In the genomic region with DNA sequence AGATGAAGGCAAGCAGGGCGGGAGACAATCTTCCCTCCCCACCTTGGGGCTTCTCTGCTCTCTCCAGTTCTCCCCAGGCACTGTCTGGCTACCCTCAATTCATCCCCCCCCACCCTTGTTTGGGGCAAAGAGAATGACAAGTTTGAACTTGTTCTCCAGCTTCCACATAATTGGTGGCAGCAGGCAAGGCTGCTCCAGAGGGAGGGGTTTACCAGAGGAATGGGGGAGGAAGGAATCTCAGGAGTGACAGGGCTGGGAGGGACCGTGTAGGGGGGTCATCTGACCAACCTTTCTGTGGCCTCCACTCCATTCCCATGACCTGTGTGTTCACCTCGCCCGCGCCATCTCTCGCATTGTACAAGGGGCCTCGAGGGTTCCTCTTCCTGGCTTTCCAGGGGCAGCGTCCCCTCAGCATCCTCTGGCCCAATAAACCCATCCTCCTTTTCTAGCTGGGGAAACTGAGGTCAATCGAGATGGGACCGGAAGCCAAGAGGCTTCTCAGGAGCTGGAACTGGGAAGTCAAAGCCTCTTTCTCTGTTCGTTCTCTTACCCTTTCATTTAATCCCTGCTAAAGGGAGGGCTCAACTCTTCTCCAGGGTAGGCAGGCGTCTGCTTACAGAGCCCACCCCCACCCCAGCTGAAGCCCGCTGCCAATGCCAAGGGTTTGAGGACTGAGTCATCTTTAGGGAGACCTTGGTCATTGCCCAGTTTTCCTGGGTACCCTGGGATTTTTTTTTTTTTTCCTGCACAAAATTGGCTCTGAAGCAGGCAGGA, we compare ENCODE assay signal across 11 mouse cellular contexts. TPM values are rescaled to one million over a fixed set of nuclear protein-coding genes. Genes with fewer than 3 reads are reported as not detected.
DNase-seq lines count a peak whose midpoint lies in the region; ATAC-seq and TF ChIP-seq lines count a peak whose summit lies in the region.
"Had no signal": no experiment of that assay in that cellular context is flagged by ENCODE, and none has a peak within 500 bp of the region (broad histone marks: within the 10 kb centered on the region; RNA-seq: fewer than 3 reads in every experiment).

No protein-coding gene starts in this region.

- WGBS in stomach, embryonic 16.5 days = 42% methylated on average over 13 of the region's 13 CpGs
- WGBS in stomach, postnatal 0 days = 45% methylated on average over 13 of the region's 13 CpGs
- 14% methylated on average over 13 of the region's 13 CpGs for WGBS in forebrain, embryonic 10.5 days
- 22% methylated on average over 13 of the region's 13 CpGs for WGBS in limb, embryonic 13.5 days
- 48% methylated on average over 13 of the region's 13 CpGs for WGBS in intestine, embryonic 16.5 days

- intact Hi-C loops in gastrocnemius, adult 2 months (cut with DNase I) = no loop called here

- DNase-seq in stomach, postnatal 0 days (ENCODE audit: low spot score) = no peak
- peak; percentile 38 for DNase-seq in forebrain, embryonic 10.5 days (ENCODE audit: extremely low spot score, low spot score)
- no peak for DNase-seq in cerebellum, postnatal 14 days
- no peak for DNase-seq in gastrocnemius, adult 2 months
- DNase-seq: cerebellum, postnatal 25 days; gastrocnemius, postnatal 25 days; kidney, adult 11 months had no signal

- H3K9ac ChIP-seq in stomach, embryonic 16.5 days (ENCODE audit: low read length) = no peak overlapping the region
- no peak overlapping the region for H3K9ac ChIP-seq in stomach, postnatal 0 days (ENCODE audit: low read length)
- H3K9ac ChIP-seq in limb, embryonic 13.5 days = peak overlapping the region; percentile 87; the same call in 1 of the 2 replicates
- H3K9ac ChIP-seq in intestine, embryonic 16.5 days (ENCODE audit: low read depth, low read length) = no peak overlapping the region
- H3K9ac ChIP-seq: stomach, embryonic 15.5 days had no signal

- no peak for TF ChIP-seq EP300 in stomach, postnatal 0 days (optimal IDR thresholded peaks at IDR 0.05)

- no peaks in the 10 kb centered on the region for H3K9me3 ChIP-seq in stomach, embryonic 16.5 days (replicated peaks; ENCODE audit: control insufficient read depth, low read length)
- H3K9me3 ChIP-seq in stomach, postnatal 0 days (ENCODE audit: control insufficient read depth, low read length) = no peaks in the 10 kb centered on the region
- no peaks in the 10 kb centered on the region for H3K9me3 ChIP-seq in forebrain, embryonic 10.5 days
- no peaks in the 10 kb centered on the region for H3K9me3 ChIP-seq in limb, embryonic 13.5 days
- H3K9me3 ChIP-seq in intestine, embryonic 16.5 days (ENCODE audit: control insufficient read depth, low read length) = no peaks in the 10 kb centered on the region
- H3K9me3 ChIP-seq: stomach, embryonic 15.5 days had no signal

- peaks cover 27% of the 10 kb centered on the region for H3K4me1 ChIP-seq in stomach, embryonic 16.5 days (ENCODE audit: control insufficient read depth, insufficient read depth, low read length)
- peaks cover 5% of the 10 kb centered on the region; the same call in 1 of the 2 replicates for H3K4me1 ChIP-seq in stomach, postnatal 0 days (replicated peaks; ENCODE audit: control insufficient read depth, insufficient read depth)
- H3K4me1 ChIP-seq in forebrain, embryonic 10.5 days = peaks cover 86% of the 10 kb centered on the region
- H3K4me1 ChIP-seq in limb, embryonic 13.5 days = peaks cover 66% of the 10 kb centered on the region
- H3K4me1 ChIP-seq in intestine, embryonic 16.5 days (ENCODE audit: control insufficient read depth, insufficient read depth, low read length) = peaks cover 24% of the 10 kb centered on the region

- H3K36me3 ChIP-seq in stomach, embryonic 16.5 days (ENCODE audit: control insufficient read depth, insufficient read depth, low read length) = no peaks in the 10 kb centered on the region
- H3K36me3 ChIP-seq in stomach, postnatal 0 days (ENCODE audit: control insufficient read depth, insufficient read depth, low read length) = no peaks in the 10 kb centered on the region
- H3K36me3 ChIP-seq in forebrain, embryonic 10.5 days (replicated peaks) = no peaks in the 10 kb centered on the region
- H3K36me3 ChIP-seq in limb, embryonic 13.5 days = no peaks in the 10 kb centered on the region
- H3K36me3 ChIP-seq in intestine, embryonic 16.5 days (ENCODE audit: control insufficient read depth, insufficient read depth, low read length) = no peaks in the 10 kb centered on the region
- H3K36me3 ChIP-seq: stomach, embryonic 15.5 days had no signal

- H3K4me2 ChIP-seq in stomach, embryonic 16.5 days (ENCODE audit: low read depth, low read length) = peak overlapping the region; percentile 100; the same call in 1 of the 2 replicates
- H3K4me2 ChIP-seq in stomach, postnatal 0 days (replicated peaks; ENCODE audit: low read depth) = no peak overlapping the region
- H3K4me2 ChIP-seq in limb, embryonic 13.5 days (replicated peaks) = peak overlapping the region; percentile 91
- H3K4me2 ChIP-seq in intestine, embryonic 16.5 days (ENCODE audit: low read depth, low read length) = no peak overlapping the region

- ATAC-seq in stomach, embryonic 16.5 days (ENCODE audit: insufficient read depth, low FRiP score) = no peak
- no peak for ATAC-seq in stomach, postnatal 0 days (ENCODE audit: low FRiP score, low TSS enrichment)
- ATAC-seq in limb, embryonic 13.5 days (ENCODE audit: low FRiP score, low read depth) = no peak
- ATAC-seq in intestine, embryonic 16.5 days = no peak

- H3K27me3 ChIP-seq in stomach, embryonic 16.5 days (ENCODE audit: control insufficient read depth, insufficient read depth, low read length) = peaks cover 26% of the 10 kb centered on the region
- H3K27me3 ChIP-seq in stomach, postnatal 0 days (ENCODE audit: control insufficient read depth, insufficient read depth, low read length) = peaks cover 2% of the 10 kb centered on the region; the same call in 1 of the 2 replicates
- H3K27me3 ChIP-seq in forebrain, embryonic 10.5 days (ENCODE audit: poor library complexity, severe bottlenecking) = peaks cover 63% of the 10 kb centered on the region
- peaks cover 12% of the 10 kb centered on the region; the same call in 1 of the 2 replicates for H3K27me3 ChIP-seq in limb, embryonic 13.5 days
- peaks cover 31% of the 10 kb centered on the region for H3K27me3 ChIP-seq in intestine, embryonic 16.5 days (replicated peaks; ENCODE audit: control insufficient read depth, insufficient read depth, low read length)

- no peak for TF ChIP-seq CTCF in stomach, postnatal 0 days (IDR thresholded peaks at IDR 0.05; ENCODE audit: low read depth)
- no peak for TF ChIP-seq CTCF in gastrocnemius, adult 2 months (IDR thresholded peaks at IDR 0.05)

- H3K4me3 ChIP-seq in stomach, embryonic 16.5 days (replicated peaks; ENCODE audit: low read length) = no peak overlapping the region
- H3K4me3 ChIP-seq in stomach, postnatal 0 days (ENCODE audit: low read depth, low read length) = no peak overlapping the region
- peak overlapping the region; percentile 72 for H3K4me3 ChIP-seq in forebrain, embryonic 10.5 days
- peak overlapping the region; percentile 79 for H3K4me3 ChIP-seq in limb, embryonic 13.5 days
- no peak overlapping the region for H3K4me3 ChIP-seq in intestine, embryonic 16.5 days (ENCODE audit: low read length)
- H3K4me3 ChIP-seq in gastrocnemius, adult 2 months = no peak overlapping the region

- H3K27ac ChIP-seq in stomach, embryonic 16.5 days (ENCODE audit: low read length) = no peak overlapping the region
- H3K27ac ChIP-seq in stomach, postnatal 0 days (replicated peaks) = no peak overlapping the region
- H3K27ac ChIP-seq in forebrain, embryonic 10.5 days = peak overlapping the region; percentile 97
- peak overlapping the region; percentile 92; the same call in 1 of the 2 replicates for H3K27ac ChIP-seq in limb, embryonic 13.5 days
- H3K27ac ChIP-seq in intestine, embryonic 16.5 days (ENCODE audit: low read length) = no peak overlapping the region
- H3K27ac ChIP-seq in gastrocnemius, adult 2 months = no peak overlapping the region
- H3K27ac ChIP-seq: stomach, embryonic 15.5 days had no signal

RNA-seq across cellular contexts. Expression of a gene that starts 1.3 kb away (rescaled TPM):
- 1.3 and 2.5 TPM in 2 replicates for polyA plus RNA-seq in stomach, embryonic 16.5 days (2015; fragmentation: Nextera tagmentation; extraction: Ambion mirVana)
- 0.48 and 0.64 TPM in 2 replicates for polyA plus RNA-seq in stomach, postnatal 0 days (2015; fragmentation: Nextera tagmentation; extraction: Ambion mirVana)
- 11.5 and 13.9 TPM in 2 replicates for polyA plus RNA-seq in forebrain, embryonic 10.5 days (2016; fragmentation: Nextera tagmentation; extraction: Ambion mirVana)
- 10.3 and 11.3 TPM in 2 replicates for polyA plus RNA-seq in limb, embryonic 13.5 days (2015; fragmentation: Nextera tagmentation; extraction: Ambion mirVana)
- 1.0 and 1.1 TPM in 2 replicates for polyA plus RNA-seq in intestine, embryonic 16.5 days (2015; fragmentation: Nextera tagmentation; extraction: Ambion mirVana)
- under 1 TPM; 0.17 to 0.20 TPM for total RNA-seq in gastrocnemius, adult 2 months (2021)

RNA-seq across cellular contexts. Expression of a gene that starts 36.3 kb away (rescaled TPM):
- polyA plus RNA-seq in stomach, embryonic 16.5 days (2015; fragmentation: Nextera tagmentation; extraction: Ambion mirVana) = 26.0 and 27.5 TPM in 2 replicates
- polyA plus RNA-seq in stomach, postnatal 0 days (2015; fragmentation: Nextera tagmentation; extraction: Ambion mirVana) = 17.2 and 18.1 TPM in 2 replicates
- polyA plus RNA-seq in forebrain, embryonic 10.5 days (2016; fragmentation: Nextera tagmentation; extraction: Ambion mirVana) = 32.6 and 35.6 TPM in 2 replicates
- 42.2 and 43.6 TPM in 2 replicates for polyA plus RNA-seq in limb, embryonic 13.5 days (2015; fragmentation: Nextera tagmentation; extraction: Ambion mirVana)
- 22.1 and 23.7 TPM in 2 replicates for polyA plus RNA-seq in intestine, embryonic 16.5 days (2015; fragmentation: Nextera tagmentation; extraction: Ambion mirVana)
- 10 to 100 TPM; 12.9 to 13.9 TPM for total RNA-seq in gastrocnemius, adult 2 months (2021)

Comparison
In these comparisons a context has a peak if more than half of its experiments do, and no peak if none do; other contexts are left out.
1. H3K4me2 ChIP-seq: peak in stomach, embryonic 16.5 days (single experiment) and limb, embryonic 13.5 days (single experiment); none in stomach, postnatal 0 days (single experiment) and intestine, embryonic 16.5 days (single experiment).
2. H3K27ac ChIP-seq: peak in forebrain, embryonic 10.5 days (single experiment) and limb, embryonic 13.5 days (single experiment); none in stomach, embryonic 16.5 days (single experiment), stomach, postnatal 0 days (single experiment), intestine, embryonic 16.5 days (single experiment) and gastrocnemius, adult 2 months (single experiment).
3. H3K4me3 ChIP-seq: peak in forebrain, embryonic 10.5 days (single experiment) and limb, embryonic 13.5 days (single experiment); none in stomach, embryonic 16.5 days (single experiment), stomach, postnatal 0 days (single experiment), intestine, embryonic 16.5 days (single experiment) and gastrocnemius, adult 2 months (single experiment).